Mouse (Mus musculus) erythroblast, embryonic 14.5 days (primary cell): ENCODE measurements around the gene Pcca. TPM values are rescaled to one million over a fixed set of nuclear protein-coding genes. Genes with fewer than 3 reads are reported as not detected.

Experiments
- H3K27me3 ChIP-seq: 2 replicates; pipeline ENCODE4 v1.6.1; 2012; ENCODE audit warnings: inconsistent platforms; ENCODE audit not compliant: control insufficient read depth
- H3K36me3 ChIP-seq: 2 replicates; pipeline ENCODE4 v1.6.1; 2012; ENCODE audit warnings: mild to moderate bottlenecking, inconsistent platforms; ENCODE audit not compliant: control insufficient read depth
- H3K4me1 ChIP-seq: 2 replicates; pipeline ENCODE4 v1.6.1; 2012; ENCODE audit warnings: inconsistent platforms; ENCODE audit not compliant: control insufficient read depth
- H3K4me3 ChIP-seq: replicated peaks from 2 replicates; pipeline ENCODE3; 2012; ENCODE audit warnings: moderate library complexity, mild to moderate bottlenecking, inconsistent platforms
- H3K9me3 ChIP-seq: 2 replicates; pipeline ENCODE4 v1.6.1; 2012; ENCODE audit warnings: low read length, inconsistent platforms, mixed read lengths; ENCODE audit not compliant: control insufficient read depth
- GATA1 ChIP-seq: IDR thresholded peaks from 2 replicates; pipeline ENCODE4 v1.6.1; 2012; ENCODE audit warnings: low read length, inconsistent platforms, mixed read lengths
- TAL1 ChIP-seq: IDR thresholded peaks from 3 replicates; pipeline ENCODE4 v1.6.1; 2012; ENCODE audit warnings: low read length, inconsistent platforms, mixed read lengths
- polyA plus RNA-seq: library from polyadenylated mRNA; stranded (reverse); fragments of >175 nt; gene quantifications from 2 replicates; pipeline ENCODE4 v1.2.3, GENCODE M21; 2012

The Pcca gene
- polyA plus RNA-seq, 1 experiment: 0.07 TPM

- Histone ChIP-seq H3K4me3 (no peak overlapping the region), H3K36me3 (peaks cover 26% of the 10 kb centered on the region), H3K27me3 (no peaks in the 10 kb centered on the region), H3K9me3 (no peaks in the 10 kb centered on the region), H3K4me1 (no peaks in the 10 kb centered on the region)
- TF ChIP-seq GATA1 (no peak), TAL1 (no peak)
These were observed 357.4 kb downstream of the Pcca start for GRCm38 (mm10) chr14:122891470-122891968.

- no peak for TF ChIP-seq TAL1
- TF ChIP-seq GATA1: no peak
- H3K36me3 ChIP-seq: peaks cover 18% of the 10 kb centered on the region
These were observed 362.0 kb downstream of the Pcca start for GRCm38 (mm10) chr14:122896106-122896505.

GRCm38 (mm10) chr14:122898550-122898949 is 364.4 kb downstream of the Pcca start:
- TF ChIP-seq GATA1 (no peak), TAL1 (no peak)
- no peaks in the 10 kb centered on the region for H3K9me3 ChIP-seq
- H3K36me3 ChIP-seq: peaks cover 13% of the 10 kb centered on the region
- H3K4me1 ChIP-seq: no peaks in the 10 kb centered on the region
- H3K27me3 ChIP-seq: no peaks in the 10 kb centered on the region
- no peak overlapping the region for H3K4me3 ChIP-seq

More at GRCm38 (mm10) chr14:122896106-122896505, 362.0 kb downstream of the Pcca start:
- no peaks in the 10 kb centered on the region for H3K9me3 ChIP-seq
- no peaks in the 10 kb centered on the region for H3K27me3 ChIP-seq
- no peak overlapping the region for H3K4me3 ChIP-seq
- no peaks in the 10 kb centered on the region for H3K4me1 ChIP-seq

DNA sequence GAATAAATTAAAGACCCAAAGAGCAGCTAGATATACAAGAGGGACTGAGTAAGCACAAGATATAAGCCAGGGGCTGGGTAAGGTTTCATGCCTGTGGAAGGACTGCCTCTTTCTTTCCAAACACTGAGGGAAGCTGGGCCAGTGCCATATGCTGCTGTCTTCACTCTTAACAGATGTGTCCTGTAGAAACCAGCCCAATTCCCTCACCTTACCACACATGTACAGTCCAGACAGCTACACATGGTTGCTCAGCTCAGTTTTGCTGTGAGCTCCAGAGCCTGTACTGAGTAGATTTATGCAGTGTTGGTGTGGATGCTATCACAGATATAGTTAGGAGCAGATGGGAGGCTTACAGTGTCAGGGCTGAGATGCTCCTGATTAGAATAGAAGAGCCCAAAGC is 366.6 kb downstream of the Pcca start:
- H3K4me1 ChIP-seq: no peaks in the 10 kb centered on the region
- no peaks in the 10 kb centered on the region for H3K9me3 ChIP-seq
- no peaks in the 10 kb centered on the region for H3K27me3 ChIP-seq
- peaks cover 12% of the 10 kb centered on the region for H3K36me3 ChIP-seq
- H3K4me3 ChIP-seq: no peak overlapping the region
- TF ChIP-seq GATA1: no peak
- TF ChIP-seq TAL1: no peak

- peaks cover 12% of the 10 kb centered on the region for H3K36me3 ChIP-seq
- H3K27me3 ChIP-seq: no peaks in the 10 kb centered on the region
- no peaks in the 10 kb centered on the region for H3K4me1 ChIP-seq
- TF ChIP-seq GATA1 (no peak), TAL1 (no peak)
- no peak overlapping the region for H3K4me3 ChIP-seq
- no peaks in the 10 kb centered on the region for H3K9me3 ChIP-seq
These were observed 367.1 kb downstream of the Pcca start for GRCm38 (mm10) chr14:122901177-122901576.

DNA sequence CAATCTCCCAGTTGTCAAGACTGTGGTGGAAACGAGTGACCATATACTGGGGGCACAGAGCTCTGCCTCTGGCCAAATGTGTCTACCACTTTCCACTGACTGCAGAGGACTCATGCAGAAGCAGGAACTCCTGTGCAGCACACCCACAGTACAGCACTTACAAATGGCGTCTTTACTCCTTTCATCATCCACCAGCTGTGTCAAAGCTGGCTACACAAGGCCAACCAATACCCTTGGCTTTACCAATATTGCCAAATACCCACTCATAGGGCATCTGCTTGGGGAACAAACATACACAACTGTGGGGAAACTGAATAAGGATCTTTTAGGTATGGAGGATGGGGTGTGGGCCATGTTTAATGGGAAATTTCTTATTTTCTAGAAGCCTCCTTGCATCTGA is 367.6 kb downstream of the Pcca start:
- Histone ChIP-seq H3K4me3 (no peak overlapping the region), H3K36me3 (peaks cover 12% of the 10 kb centered on the region), H3K9me3 (no peaks in the 10 kb centered on the region), H3K4me1 (no peaks in the 10 kb centered on the region), H3K27me3 (no peaks in the 10 kb centered on the region)
- TF ChIP-seq TAL1 (no peak), GATA1 (no peak)

- Histone ChIP-seq H3K36me3 (peaks cover 12% of the 10 kb centered on the region), H3K27me3 (no peaks in the 10 kb centered on the region), H3K9me3 (no peaks in the 10 kb centered on the region), H3K4me1 (no peaks in the 10 kb centered on the region), H3K4me3 (no peak overlapping the region)
- TF ChIP-seq GATA1 (no peak), TAL1 (no peak)
These were observed 368.0 kb downstream of the Pcca start for GRCm38 (mm10) chr14:122902136-122902535.

DNA sequence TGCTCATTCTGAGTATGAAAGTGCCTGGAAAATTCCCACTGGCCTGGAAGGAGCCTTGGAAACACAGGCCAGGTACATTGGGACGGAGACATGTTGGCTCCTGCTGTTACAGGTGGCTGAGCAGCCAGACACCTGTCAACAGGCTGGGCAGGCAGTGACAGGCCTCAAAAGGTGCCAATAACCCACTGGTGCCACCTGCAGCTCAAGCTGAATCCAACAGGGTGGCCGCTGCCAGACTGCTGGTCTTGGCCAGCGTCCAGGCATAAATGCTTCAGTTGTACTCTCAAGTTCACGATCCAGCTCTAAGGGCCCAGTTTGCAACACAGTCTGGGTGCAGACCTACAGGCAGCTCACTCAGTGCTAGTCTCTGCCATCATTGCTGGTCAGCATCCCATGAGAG is 368.8 kb downstream of the Pcca start:
- TF ChIP-seq TAL1 (no peak), GATA1 (no peak)
- Histone ChIP-seq H3K27me3 (no peaks in the 10 kb centered on the region), H3K9me3 (no peaks in the 10 kb centered on the region), H3K4me1 (no peaks in the 10 kb centered on the region), H3K4me3 (no peak overlapping the region), H3K36me3 (peaks cover 12% of the 10 kb centered on the region)

DNA sequence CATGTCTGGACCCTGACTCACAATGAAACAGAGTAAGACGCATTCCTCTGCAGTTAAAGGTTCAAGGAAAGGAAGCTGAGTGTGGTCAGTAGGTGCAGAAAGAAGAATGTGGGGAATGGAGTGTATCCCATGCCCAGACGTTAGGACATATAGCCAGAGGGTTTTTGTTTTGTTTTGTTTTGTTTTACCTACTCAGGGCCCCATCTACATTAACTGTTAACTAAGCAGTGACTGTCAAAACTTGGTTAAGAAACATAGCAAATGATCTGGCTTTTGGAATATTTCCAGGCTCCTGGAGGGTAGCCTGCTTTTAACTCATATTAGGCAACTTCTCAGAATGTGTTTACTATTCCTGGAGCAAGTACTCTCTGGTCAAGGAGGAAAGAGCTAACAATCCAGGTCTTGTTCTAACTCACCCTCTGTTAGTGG is 369.8 kb downstream of the Pcca start:
- TF ChIP-seq GATA1: no peak
- no peak for TF ChIP-seq TAL1
- Histone ChIP-seq H3K4me1 (no peaks in the 10 kb centered on the region), H3K36me3 (peaks cover 12% of the 10 kb centered on the region), H3K9me3 (no peaks in the 10 kb centered on the region), H3K4me3 (no peak overlapping the region), H3K27me3 (no peaks in the 10 kb centered on the region)

DNA sequence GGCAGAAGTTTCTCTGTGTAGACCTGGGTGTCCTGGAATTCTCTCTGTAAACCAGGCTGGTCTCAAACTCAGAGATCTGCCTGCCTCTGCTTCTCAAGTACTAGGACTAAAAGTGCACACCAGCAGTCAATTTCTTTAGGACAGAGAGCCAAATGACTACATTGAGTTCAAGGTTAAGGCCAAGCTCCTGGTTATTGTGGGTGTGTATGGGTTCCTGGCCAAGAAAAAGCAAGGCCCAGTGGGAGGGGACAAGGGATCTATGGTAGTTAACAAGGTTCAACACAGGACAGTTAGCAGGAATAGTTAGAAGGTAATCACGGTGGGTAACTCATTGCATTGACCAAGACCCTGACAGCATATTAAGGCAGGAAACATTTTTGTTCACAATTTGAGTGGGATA is 370.9 kb downstream of the Pcca start:
- TF ChIP-seq TAL1: no peak
- no peak for TF ChIP-seq GATA1
- Histone ChIP-seq H3K36me3 (peaks cover 9% of the 10 kb centered on the region), H3K4me3 (no peak overlapping the region), H3K27me3 (no peaks in the 10 kb centered on the region), H3K4me1 (no peaks in the 10 kb centered on the region), H3K9me3 (no peaks in the 10 kb centered on the region)
